Comparison of ENCODE assay signal across 10 mouse cellular contexts in genomic region chr6:93715181-93716180, GRCm38 (mm10).
DNase-seq lines count a peak whose midpoint lies in the region; ATAC-seq and TF ChIP-seq lines count a peak whose summit lies in the region.
"Had no signal": no experiment of that assay in that cellular context is flagged by ENCODE, and none has a peak within 500 bp of the region (broad histone marks: within the 10 kb centered on the region; RNA-seq: fewer than 3 reads in every experiment).

No protein-coding gene starts in this region.

- POLR2A ChIA-PET in Patski (lab: Charles Lee), result no interaction called here

- no peak for TF ChIP-seq CTCF in Patski (IDR thresholded peaks at IDR 0.05)

- WGBS in heart, embryonic 13.5 days, result 42% methylated on average over 24 of the region's 24 CpGs

- H3K4me3 ChIP-seq in heart, embryonic 13.5 days, result peak overlapping the region; percentile 40

- H3K4me2 ChIP-seq in heart, embryonic 13.5 days, result peak overlapping the region; percentile 64

- in situ Hi-C loops in Patski (cut with MboI; ENCODE audit: low pct_unique_long_range_greater_than_20kb), result no loop called here

- no peak overlapping the region for H3K27ac ChIP-seq in heart, embryonic 13.5 days (replicated peaks)

- no peaks in the 10 kb centered on the region for H3K9me3 ChIP-seq in heart, embryonic 13.5 days

- no peak for DNase-seq in heart, postnatal 4 days
- DNase-seq in Patski (ENCODE audit: low read depth, low spot score), result no peak
- DNase-seq in forelimb bud, embryonic 11.5 days (ENCODE audit: low read depth, low spot score), result peak; percentile 51
- peak; percentile 26 for DNase-seq in lung, postnatal 10 days
- DNase-seq in spleen, postnatal 10 days (ENCODE audit: low spot score in 2 of 2), result no peak
- no peak for DNase-seq in spleen, postnatal 36 days (ENCODE audit: low spot score in 2 of 2)
- DNase-seq in thymus, postnatal 4 days, result no peak
- DNase-seq: cerebellum, postnatal 14 days had no signal

- H3K9ac ChIP-seq in heart, embryonic 13.5 days, result peak overlapping the region; percentile 67; the same call in 1 of the 2 replicates

- peaks cover 40% of the 10 kb centered on the region for H3K4me1 ChIP-seq in heart, embryonic 13.5 days

- 0 out of 2 replicates have a peak, but pooled peaks cover 9% of the 10 kb centered on the region for H3K27me3 ChIP-seq in heart, embryonic 13.5 days (replicated peaks)
- H3K27me3 ChIP-seq in Patski, result no peaks in the 10 kb centered on the region
- H3K27me3 ChIP-seq: CH12.LX had no signal

- no peak for ATAC-seq in heart, embryonic 13.5 days (ENCODE audit: extremely low read depth, insufficient number of reproducible peaks, low FRiP score, low TSS enrichment)
- ATAC-seq in Patski, result peak; percentile 35

- H3K36me3 ChIP-seq in heart, embryonic 13.5 days, result no peaks in the 10 kb centered on the region

- CTCF ChIA-PET in Patski (lab: Charles Lee), result interaction anchor here (1.2 kb wide), 1 partner anchor 9 kb away, joined by 3 read pairs; no protein-coding TSS in a partner anchor

Comparison
In these comparisons a context has a peak if more than half of its experiments do, and no peak if none do; other contexts are left out.
1. DNase-seq: peak in forelimb bud, embryonic 11.5 days (single experiment) and lung, postnatal 10 days (single experiment); none in heart, postnatal 4 days (single experiment), Patski (single experiment), spleen, postnatal 10 days (0 of 2), spleen, postnatal 36 days (0 of 2) and thymus, postnatal 4 days (single experiment).